Comparison of ENCODE assay signal across 17 mouse cellular contexts in the genomic region with DNA sequence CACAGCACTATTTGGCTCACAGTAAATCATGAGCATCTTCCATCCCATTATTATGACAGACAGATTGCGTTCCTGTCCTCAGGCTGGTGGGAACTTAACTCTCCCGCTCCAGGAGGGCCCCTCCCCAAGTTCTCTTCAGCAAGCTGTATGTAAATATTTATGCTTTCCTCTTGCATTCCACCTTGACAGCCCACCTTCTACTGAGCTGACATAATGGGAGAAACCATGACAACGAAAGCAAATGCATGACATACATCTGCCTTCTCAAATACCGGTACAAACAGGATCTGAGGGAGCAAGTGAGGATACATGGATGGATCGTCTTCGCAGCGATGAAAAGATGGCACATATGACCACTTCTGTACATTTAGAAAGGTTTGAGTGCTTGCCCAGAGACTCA.
DNase-seq lines count a peak whose midpoint lies in the region; TF ChIP-seq lines count a peak whose summit lies in the region.
"Had no signal": no experiment of that assay in that cellular context is flagged by ENCODE, and none has a peak within 500 bp of the region (broad histone marks: within the 10 kb centered on the region; RNA-seq: fewer than 3 reads in every experiment).

No protein-coding gene starts in this region.

- no peak for TF ChIP-seq POLR2A in brain, embryonic 14.5 days (IDR thresholded peaks at IDR 0.05; ENCODE audit: borderline replicate concordance, extremely low read depth, insufficient read depth, insufficient read length, poor library complexity, severe bottlenecking)

- no peak for TF ChIP-seq CTCF in brain, embryonic 14.5 days (IDR thresholded peaks at IDR 0.05; ENCODE audit: borderline replicate concordance, extremely low read depth, insufficient read depth, insufficient read length)

- peak; percentile 61 for DNase-seq in heart, adult 11 months
- DNase-seq in heart, postnatal 14 days: no peak
- peak; percentile 6 for DNase-seq in R1 (ENCODE audit: low read depth, low spot score)
- DNase-seq in brain, embryonic 14.5 days (ENCODE audit: low read depth): peak; percentile 58
- peak; percentile 9 for DNase-seq in forelimb bud, embryonic 11.5 days (ENCODE audit: low read depth, low spot score)
- DNase-seq in right cerebral cortex, postnatal 25 days: no peak
- no peak for DNase-seq in frontal cortex, postnatal 25 days (ENCODE audit: low spot score in 2 of 2)
- no peak for DNase-seq in frontal cortex, postnatal 10 days (ENCODE audit: low spot score in 2 of 2)
- DNase-seq: adrenal gland, adult 2 months; B cell, adult 2 months; cerebellum, adult 9-10 months; cerebellum, postnatal 36 days; gastrocnemius, postnatal 10 days; kidney, adult 8-10 months; kidney, postnatal 10 days; right cerebral cortex, postnatal 14 days; thymus, postnatal 14 days had no signal

- intact Hi-C loops in heart, postnatal 14 days (cut with DNase I): no loop called here

Comparison
In these comparisons a context has a peak if more than half of its experiments do, and no peak if none do; other contexts are left out.
1. DNase-seq: peak in heart, adult 11 months (single experiment), R1 (single experiment), brain, embryonic 14.5 days (single experiment) and forelimb bud, embryonic 11.5 days (single experiment); none in heart, postnatal 14 days (0 of 2), right cerebral cortex, postnatal 25 days (single experiment), frontal cortex, postnatal 25 days (0 of 2) and frontal cortex, postnatal 10 days (0 of 2).